Mouse (Mus musculus): ENCODE data around the gene Thada.
A peak's percentile ranks its signal among the peaks of the same experiment; 100 is the strongest.

Thada gene

GRCm38 (mm10) chr17:84368213-84369014, 97.6 kb downstream of the Thada start:
- DNase-seq = no peak

DNA sequence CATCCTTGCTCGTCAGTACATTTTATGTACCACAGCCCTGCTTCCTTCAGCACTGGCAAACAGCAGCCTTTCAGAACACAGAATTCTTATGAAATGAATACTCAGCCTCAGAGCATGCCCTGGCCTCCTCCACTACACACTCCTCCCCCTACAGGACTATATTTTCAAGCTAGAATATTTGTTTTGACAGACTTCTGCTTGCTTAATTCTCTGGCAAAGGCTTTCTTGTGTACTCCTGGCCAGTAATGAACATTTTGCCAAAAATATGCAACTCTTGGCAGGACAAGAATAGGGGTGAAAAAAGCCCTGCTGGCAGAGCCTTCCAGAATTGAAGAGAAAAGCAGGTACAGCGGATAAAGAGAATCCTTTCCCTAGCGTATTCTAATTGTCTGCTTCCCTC, 98.3 kb downstream of the Thada start:
- DNase-seq = peak; percentile 45

DNA sequence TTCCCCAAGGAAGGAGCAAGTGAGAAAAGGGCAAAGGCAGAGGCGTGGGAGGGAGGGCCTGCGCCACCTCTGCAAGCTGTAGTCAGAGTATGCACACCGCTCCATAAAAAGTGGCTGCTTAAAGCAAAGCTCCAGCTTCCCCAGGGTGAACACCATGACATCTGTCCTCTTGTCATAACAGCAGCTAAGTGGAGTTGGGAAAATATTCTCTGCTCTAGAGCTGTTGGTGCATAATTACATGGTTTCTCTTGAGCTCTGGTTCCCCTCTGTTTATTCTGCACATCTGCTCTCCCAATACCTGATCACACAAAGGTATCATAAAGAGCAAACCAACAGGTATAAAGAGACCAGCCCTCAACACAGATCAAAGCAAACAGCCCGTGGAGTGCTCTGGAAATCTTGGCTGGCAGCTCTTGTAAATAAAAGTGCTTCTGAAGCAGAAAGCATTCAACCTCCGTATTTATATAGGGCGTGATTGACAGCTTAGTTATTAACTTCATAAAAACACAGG, 100.2 kb downstream of the Thada start:
- DNase-seq = peak; percentile 55

- DNase-seq = no peak
These were observed 100.8 kb downstream of the Thada start for GRCm38 (mm10) chr17:84365006-84365716.

DNA sequence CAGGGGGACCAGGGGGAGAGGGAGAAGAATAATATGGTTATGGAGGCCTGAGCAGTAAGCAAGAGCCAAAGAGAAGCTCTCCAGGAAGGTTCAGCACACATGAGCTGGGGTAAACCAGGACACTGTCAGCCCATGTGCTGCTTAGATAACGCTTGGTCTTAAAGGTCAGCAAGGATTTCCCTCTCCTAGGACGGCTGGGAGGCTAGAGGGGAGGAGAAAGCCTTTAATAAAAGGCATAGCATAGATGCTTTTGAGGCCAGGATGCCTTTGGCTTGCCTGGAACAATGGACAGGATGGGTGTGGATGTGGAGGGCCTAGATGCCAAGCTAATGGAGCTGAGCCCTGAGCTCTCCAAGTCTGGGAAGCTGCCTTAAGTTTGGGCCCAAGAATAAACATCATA, 102.6 kb downstream of the Thada start:
- DNase-seq = peak; percentile 59

- no peak for DNase-seq
These were observed 103.3 kb downstream of the Thada start for GRCm38 (mm10) chr17:84362581-84363286.

- no peak for DNase-seq
These were observed 105.0 kb downstream of the Thada start for GRCm38 (mm10) chr17:84361006-84361405.

DNA sequence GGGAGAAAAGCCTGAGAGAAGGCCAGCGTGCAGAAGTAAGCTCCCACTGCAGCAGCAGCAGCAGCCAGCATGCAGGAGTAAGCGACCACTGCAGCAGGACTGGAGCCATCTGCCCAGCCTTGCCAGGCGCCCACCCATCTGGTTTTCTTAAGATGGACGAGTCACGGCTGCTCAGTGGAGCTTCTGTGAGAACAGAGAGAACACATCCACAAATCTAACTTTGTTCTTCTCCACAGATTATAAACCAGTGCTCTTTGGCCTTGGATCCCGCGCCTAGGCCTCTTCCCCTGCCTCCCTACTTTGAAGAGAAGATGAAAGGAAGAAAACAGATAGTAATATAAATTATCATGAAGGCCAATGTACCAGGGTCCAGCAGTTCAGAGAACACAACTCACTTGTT, 106.2 kb downstream of the Thada start:
- no peak for DNase-seq

- DNase-seq = no peak
These were observed 106.9 kb downstream of the Thada start for GRCm38 (mm10) chr17:84358951-84359644.

GRCm38 (mm10) chr17:84357776-84358175, 108.2 kb downstream of the Thada start:
- no peak for DNase-seq

GRCm38 (mm10) chr17:84356056-84356887, 109.7 kb downstream of the Thada start:
- DNase-seq = no peak

DNA sequence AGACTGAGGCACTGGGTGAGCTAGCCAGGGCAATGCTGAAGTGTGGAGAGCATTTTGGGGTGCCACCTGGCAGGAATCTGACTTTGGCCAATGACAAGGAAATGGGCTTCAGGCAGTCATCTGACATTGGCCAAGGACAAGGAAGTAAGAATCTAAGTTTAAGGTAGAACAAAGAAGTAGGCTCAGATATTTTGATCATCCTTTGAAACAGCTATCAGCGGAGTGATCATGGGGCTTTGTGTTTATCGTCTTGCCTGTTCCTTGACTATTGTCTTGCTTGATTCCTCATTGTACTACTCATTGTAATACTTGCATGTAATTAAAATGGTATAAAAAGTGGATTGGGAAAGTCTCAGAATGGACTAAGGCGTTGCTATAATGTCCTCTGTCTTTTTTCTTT, 111.0 kb downstream of the Thada start:
- no peak for DNase-seq

GRCm38 (mm10) chr17:84353902-84354311, 112.1 kb downstream of the Thada start:
- DNase-seq = no peak

DNA sequence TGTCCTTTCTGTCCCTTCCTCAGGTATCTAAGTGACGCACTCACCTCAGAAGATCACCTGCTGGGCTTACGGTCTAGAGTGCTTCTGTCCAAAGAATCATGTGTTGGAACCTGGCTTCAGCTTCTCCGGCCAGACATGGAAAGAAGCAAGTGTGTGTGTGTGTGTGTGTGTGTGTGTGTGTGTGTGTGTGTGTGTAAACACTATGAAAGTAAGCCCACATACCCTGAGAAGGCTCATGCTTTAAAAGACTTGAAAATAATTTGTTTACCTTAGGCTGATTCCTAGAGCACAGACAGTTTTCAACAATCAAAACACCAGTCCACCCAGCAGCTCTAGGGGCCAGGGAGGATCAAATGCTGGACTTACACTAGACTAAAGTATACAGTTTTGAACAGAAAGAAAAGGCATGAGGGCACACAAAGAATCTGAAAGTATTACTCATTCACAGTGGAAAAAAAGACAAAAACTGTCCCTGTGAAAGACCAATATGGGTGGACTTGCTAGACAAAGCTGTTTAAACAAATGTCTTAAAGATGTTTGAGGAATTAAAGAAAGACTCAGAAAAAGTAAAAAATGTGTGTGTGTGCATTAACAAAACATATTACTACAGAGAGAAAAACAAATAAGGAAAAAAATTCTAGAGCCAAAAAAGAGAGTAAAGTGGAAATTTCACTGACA, 112.6 kb downstream of the Thada start:
- no peak for DNase-seq

- DNase-seq = no peak
These were observed 113.2 kb downstream of the Thada start for GRCm38 (mm10) chr17:84352790-84353154.

DNA sequence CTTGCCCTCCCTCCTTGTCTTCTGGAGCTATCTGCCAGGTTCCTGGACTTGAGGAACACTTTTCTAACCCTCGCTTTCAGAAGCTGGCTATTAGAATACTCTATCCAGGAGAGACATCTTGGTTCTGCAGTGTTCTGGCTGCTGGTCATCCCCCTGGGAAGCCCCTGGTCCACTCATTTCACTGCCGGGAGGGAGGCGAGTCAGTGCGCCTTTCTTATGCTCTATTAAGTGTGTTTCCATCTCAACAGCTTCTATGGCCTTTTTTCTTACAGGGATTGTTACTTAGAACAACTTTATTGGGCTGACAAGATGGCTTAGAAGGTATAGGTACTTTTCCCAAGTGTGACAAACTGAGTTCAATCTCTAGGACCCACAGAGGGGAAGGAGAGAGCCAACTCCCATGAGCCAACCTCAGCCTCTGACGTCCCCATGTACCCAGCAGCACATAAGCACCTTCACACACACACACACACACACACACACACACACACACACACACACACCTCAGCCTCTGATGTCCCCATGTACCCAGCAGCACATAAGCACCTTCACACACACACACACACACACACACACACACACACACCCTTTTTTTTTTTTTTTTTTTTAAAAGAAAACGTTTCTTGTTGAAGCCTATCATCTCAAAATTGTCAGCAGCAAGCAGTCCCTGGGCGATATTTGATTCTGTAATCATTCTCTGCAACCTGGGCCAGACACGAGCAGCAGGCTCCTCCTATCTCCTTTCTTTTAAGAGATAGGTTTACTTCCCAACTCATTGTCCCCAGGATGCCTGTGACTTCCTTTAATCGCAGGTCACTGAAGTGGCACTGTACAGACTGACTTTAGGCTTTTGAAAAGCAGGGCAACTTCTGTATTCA, 113.9 kb downstream of the Thada start:
- DNase-seq = no peak

DNA sequence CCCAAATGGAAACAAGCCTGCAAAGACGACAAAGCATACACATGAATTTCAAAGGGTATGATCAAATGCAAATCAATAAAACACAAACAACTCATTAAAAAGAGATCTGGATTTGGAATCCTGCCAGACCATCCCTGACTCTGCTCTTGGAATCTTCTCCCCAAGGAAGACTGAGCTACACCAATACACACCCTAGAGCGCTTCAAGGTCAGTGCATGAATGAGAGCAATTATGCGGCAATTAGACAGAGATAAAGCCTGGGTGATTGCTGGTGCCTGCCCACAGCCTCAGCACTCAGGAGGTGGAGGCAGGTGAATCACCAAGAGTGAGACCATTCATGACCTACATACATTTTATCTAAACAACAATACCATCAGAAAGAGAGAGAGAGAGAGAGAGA, 114.7 kb downstream of the Thada start:
- DNase-seq = no peak

DNA sequence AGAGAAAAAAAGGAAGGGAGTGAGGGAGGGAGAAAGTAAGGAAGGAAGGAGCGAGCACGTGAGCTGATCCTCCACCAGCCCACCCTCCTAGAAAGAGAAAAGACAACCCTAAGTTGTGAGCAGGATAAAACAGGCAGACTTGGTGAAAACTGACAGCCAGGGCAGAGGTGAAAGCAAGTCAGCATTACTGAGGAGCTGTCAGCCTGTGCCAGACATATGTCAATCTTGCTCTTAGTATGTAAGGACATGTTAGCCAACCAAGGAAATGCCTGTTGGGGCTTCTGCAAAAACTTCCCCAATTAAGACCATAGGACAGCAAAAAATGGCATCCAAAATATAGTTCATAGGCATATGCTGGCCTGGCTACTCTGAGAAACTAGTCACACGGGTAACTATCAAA, 117.1 kb downstream of the Thada start:
- DNase-seq = no peak

DNA sequence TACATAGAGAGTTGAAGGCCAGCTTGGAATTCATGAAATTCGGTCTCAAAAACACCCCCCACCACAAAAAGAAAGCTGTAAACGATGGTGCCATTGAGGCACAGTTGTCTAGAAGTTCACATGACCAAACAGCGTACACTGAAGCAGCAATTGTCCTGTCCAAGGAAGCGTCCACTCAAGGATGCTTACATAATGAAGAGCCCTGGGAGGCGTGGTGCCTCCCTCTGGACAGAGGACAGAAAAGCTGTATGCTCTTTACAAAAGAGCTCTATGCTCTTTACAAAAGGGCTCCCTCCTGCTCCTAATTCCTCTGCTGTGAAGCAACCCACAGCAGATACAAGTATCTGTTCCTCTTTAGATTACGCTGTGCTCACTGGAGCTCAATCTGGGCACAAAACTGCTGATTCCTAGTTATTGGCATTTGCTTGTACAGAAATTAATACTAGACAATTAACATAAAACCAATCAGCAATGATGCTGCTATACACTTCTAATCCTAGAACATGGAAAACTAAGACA, 123.6 kb downstream of the Thada start:
- DNase-seq = no peak

DNA sequence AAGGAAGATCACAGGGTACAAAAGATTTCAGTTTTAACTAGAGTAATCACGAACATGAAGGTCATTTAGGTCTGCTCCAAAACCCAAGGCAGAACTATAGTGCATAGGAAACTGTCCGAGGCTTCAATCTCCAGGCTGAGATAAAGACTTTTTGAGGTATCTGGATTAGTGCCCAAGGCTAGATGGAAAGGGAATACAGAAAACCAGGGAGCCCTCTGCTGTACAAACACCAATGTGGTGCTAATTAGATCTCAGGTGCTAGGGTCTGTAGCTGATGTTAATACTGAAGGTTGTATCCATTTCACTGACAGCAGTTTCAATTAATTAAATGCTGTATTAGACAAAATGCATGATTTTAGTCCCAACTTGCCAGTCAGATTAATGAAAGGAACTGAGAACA, 124.3 kb downstream of the Thada start:
- DNase-seq = no peak

All from lung, postnatal 10 days (tissue).